Mouse (Mus musculus): ENCODE results near the gene B230104I21Rik.

B230104I21Rik gene

DNA sequence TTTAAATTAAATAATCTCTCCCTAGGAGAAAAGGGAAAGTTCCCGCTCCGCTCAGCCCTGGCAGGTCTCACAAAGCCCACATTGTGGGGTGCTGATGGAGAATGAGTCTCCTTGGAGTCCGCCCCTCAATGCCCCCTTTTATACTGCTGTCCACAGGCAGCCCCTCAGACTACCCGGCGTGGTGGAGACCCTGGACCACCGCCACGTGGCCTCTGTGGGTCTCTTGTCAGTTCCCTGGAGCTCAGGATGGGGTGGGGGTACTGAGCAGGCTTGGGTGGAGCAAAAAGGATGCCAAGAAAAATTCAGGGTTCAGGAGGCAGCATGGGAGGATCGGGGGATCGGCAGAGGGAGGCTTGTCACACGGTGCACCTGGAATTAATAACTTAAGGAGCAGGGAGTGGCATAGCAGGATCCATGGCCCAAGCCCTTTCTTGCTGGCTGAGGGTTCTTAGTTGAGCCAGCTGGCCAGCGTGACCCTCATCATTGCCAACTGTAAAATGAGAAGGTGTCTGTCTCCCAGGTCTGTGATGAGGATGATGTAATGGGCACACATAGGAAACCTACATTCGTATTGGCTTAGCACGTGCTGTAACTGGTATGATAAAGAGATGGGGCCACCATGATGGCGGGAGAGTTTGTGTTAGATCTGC, 60.9 kb downstream of the B230104I21Rik start:
- DNase-seq, result no peak
